Mouse (Mus musculus) ovary, postnatal 36 days (tissue): Measurements from ENCODE around the gene Polm.
A peak's percentile ranks its signal among the peaks of the same experiment; 100 is the strongest.

Experiments
- DNase-seq: peaks from one replicate; pipeline ENCODE4 v3.0.0; 2022; ENCODE audit warnings: low spot score, mixed read lengths

The Polm gene

GRCm38 (mm10) chr11:5837251-5838246 lies at the start of gene Polm:
Gene Polm (minus strand): TSS chr11:5838016.
- peak; percentile 92 for DNase-seq

GRCm38 (mm10) chr11:5887250-5887649 lies 49.4 kb upstream of the Polm start:
- no peak for DNase-seq

GRCm38 (mm10) chr11:5886187-5886586 lies 48.4 kb upstream of the Polm start:
- DNase-seq: no peak

GRCm38 (mm10) chr11:5882518-5882917 lies 44.7 kb upstream of the Polm start:
- no peak for DNase-seq

- DNase-seq: no peak
These were observed 42.1 kb upstream of the Polm start for GRCm38 (mm10) chr11:5879905-5880304.

- no peak for DNase-seq
These were observed 40.8 kb upstream of the Polm start for GRCm38 (mm10) chr11:5878661-5879060.

GRCm38 (mm10) chr11:5877921-5878526 lies 40.2 kb upstream of the Polm start, which contains the start of gene Pold2:
Gene Pold2 (minus strand): TSS chr11:5878292.
- DNase-seq: peak; percentile 97

GRCm38 (mm10) chr11:5877421-5877820 lies 39.6 kb upstream of the Polm start:
- no peak for DNase-seq

- no peak for DNase-seq
These were observed 35.4 kb upstream of the Polm start for GRCm38 (mm10) chr11:5873192-5873591.

- DNase-seq: no peak
These were observed 34.9 kb upstream of the Polm start for GRCm38 (mm10) chr11:5872707-5873106.

GRCm38 (mm10) chr11:5870069-5870468 lies 32.3 kb upstream of the Polm start:
- DNase-seq: no peak

GRCm38 (mm10) chr11:5869331-5869730 lies 31.5 kb upstream of the Polm start:
- DNase-seq: no peak

GRCm38 (mm10) chr11:5868324-5868723 lies 30.5 kb upstream of the Polm start:
- no peak for DNase-seq

GRCm38 (mm10) chr11:5867196-5867595 lies 29.4 kb upstream of the Polm start:
- DNase-seq: no peak

- DNase-seq: peak; percentile 56
These were observed 24.7 kb upstream of the Polm start for GRCm38 (mm10) chr11:5862394-5863105.

GRCm38 (mm10) chr11:5861678-5862393 lies 24.0 kb upstream of the Polm start, which contains the start of gene Aebp1:
Gene Aebp1 (plus strand): TSS chr11:5861947.
- peak; percentile 85 for DNase-seq

- DNase-seq: no peak
These were observed 22.8 kb upstream of the Polm start for GRCm38 (mm10) chr11:5860639-5861038.

- no peak for DNase-seq
These were observed 22.2 kb upstream of the Polm start for GRCm38 (mm10) chr11:5859883-5860550.

- DNase-seq: no peak
These were observed 20.9 kb upstream of the Polm start for GRCm38 (mm10) chr11:5858723-5859122.

- DNase-seq: no peak
These were observed 18.8 kb upstream of the Polm start for GRCm38 (mm10) chr11:5856479-5857130.

GRCm38 (mm10) chr11:5855902-5856301 lies 18.1 kb upstream of the Polm start:
- no peak for DNase-seq
